Mouse (Mus musculus) heart, embryonic 10.5 days (tissue): ENCODE results near the gene AU022252. TPM values are rescaled to one million over a fixed set of nuclear protein-coding genes. Genes with fewer than 3 reads are reported as not detected.
"Not testable (repeated sequence)": the region's sequence is repeated elsewhere in the genome, so short reads cannot be mapped to it uniquely, and the experiment has no call there.

ENCODE experiments used
- DNase-seq: peaks from one replicate; pipeline ENCODE4 v3.0.0-alpha.2; 2017; ENCODE audit warnings: low spot score
- H3K27ac ChIP-seq: fragments of 300-500 bp; sonication (generic); 2 replicates; pipeline ENCODE4 v1.5.1; 2016; ENCODE audit warnings: mild to moderate bottlenecking
- H3K27me3 ChIP-seq: fragments of 300-500 bp; sonication (generic); 2 replicates; pipeline ENCODE4 v1.6.1; 2016; ENCODE audit warnings: mild to moderate bottlenecking; ENCODE audit not compliant: poor library complexity, insufficient read depth, severe bottlenecking
- H3K36me3 ChIP-seq: fragments of 300-500 bp; sonication (generic); 2 replicates; pipeline ENCODE4 v1.6.1; 2016; ENCODE audit warnings: mild to moderate bottlenecking, moderate library complexity
- H3K4me1 ChIP-seq: fragments of 300-500 bp; sonication (generic); 2 replicates; pipeline ENCODE4 v1.6.1; 2016; ENCODE audit warnings: mild to moderate bottlenecking
- H3K4me3 ChIP-seq: fragments of 300-500 bp; sonication (generic); 2 replicates; pipeline ENCODE4 v1.5.1; 2016; ENCODE audit warnings: mild to moderate bottlenecking, moderate library complexity
- H3K9me3 ChIP-seq: fragments of 300-500 bp; sonication (generic); 2 replicates; pipeline ENCODE4 v1.6.1; 2016; ENCODE audit warnings: mild to moderate bottlenecking, moderate library complexity
- WGBS: fragments of 180-500 bp; shearing (Covaris S2); methylation state at CpG from one replicate; pipeline ENCODE4 v1.1.7; 2016; 5-methylcytosine and 5-hydroxymethylcytosine counted together
- polyA plus RNA-seq: library from polyadenylated mRNA; unstranded; fragments of >200 nt; fragmentation: Nextera tagmentation; extraction: Ambion mirVana; gene quantifications from 2 replicates; pipeline ENCODE4 v1.2.1, GENCODE M21; 2016

The AU022252 gene
- 35.8 and 44.0 TPM in 2 replicates for polyA plus RNA-seq

DNA sequence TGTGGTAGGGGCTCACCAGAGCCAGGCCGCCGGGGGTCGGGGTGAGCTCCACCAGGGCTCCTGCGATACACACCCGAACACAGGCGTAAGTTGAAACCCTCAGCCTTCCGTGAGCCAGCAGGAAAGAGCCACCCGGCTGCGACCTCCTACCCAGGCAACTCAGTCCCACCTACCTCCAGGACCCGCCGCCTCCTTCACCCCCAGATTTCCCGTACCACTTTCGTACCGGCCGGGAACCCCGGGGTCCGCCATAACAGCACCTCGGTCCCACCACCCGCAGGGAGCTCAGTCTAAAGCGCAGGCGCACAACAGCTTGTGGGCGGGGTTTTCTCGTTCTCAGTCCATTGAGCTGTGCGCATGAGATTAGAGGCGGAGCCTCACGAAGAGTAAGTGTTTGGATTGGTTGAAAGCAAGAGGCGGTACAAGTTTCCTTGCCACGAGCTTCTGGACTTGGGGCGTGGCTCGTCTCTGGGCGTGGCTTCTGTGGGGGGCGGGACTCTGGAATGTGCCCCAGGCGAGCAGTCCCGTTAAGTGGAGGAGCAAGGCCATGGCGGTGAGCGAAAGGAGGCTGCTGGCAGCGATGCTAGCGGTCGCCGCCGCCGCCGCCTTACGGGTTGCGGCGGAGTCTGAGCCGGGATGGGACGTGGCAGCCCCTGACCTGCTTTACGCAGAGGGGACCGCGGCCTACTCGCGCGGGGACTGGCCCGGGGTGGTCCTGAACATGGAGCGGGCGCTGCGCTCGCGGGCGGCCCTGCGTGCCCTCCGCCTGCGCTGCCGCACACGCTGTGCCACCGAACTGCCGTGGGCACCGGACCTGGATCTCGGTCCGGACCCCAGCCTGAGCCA, at the start of gene AU022252, which contains the start of gene P3h1:
TSS of gene AU022252 (minus strand) at position 303 of the 846 bp plus-strand sequence.
TSS of gene P3h1 (plus strand) at position 506 of the 846 bp plus-strand sequence.
- Histone ChIP-seq H3K36me3 (peaks cover 33% of the 10 kb centered on the region), H3K4me1 (peaks cover 18% of the 10 kb centered on the region), H3K9me3 (no peaks in the 10 kb centered on the region), H3K27ac (peak within 1 kb of the TSS; percentile 92), H3K27me3 (no peaks in the 10 kb centered on the region), H3K4me3 (peak within 1 kb of the TSS; percentile 84)
- DNase-seq = peak; percentile 99
- WGBS = under 1% methylated on average over 71 of the region's 71 CpGs

DNA sequence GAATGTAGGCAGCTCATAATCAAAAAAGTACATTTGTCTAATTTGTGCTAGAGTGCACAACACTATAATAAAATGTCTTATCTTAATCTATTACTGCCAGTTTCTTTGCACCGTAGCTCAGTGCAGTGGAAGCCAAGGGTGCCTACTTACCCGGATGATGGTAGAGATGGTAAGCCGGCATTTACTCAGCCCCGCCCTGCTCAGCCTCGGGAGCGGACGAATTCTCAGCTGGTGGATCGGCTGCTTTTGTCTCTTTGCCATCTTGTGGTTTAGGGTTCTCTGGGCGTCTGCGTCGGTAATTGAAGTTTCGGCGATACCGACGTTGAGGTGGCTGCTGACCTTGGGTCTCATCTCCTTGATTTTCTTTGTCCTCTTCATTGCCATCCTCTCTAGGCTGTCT, 46.3 kb upstream of the AU022252 start:
- not testable (repeated sequence) for H3K27ac ChIP-seq, H3K27me3 ChIP-seq, H3K4me1 ChIP-seq, H3K4me3 ChIP-seq, DNase-seq, H3K9me3 ChIP-seq
- peaks cover 94% of the 10 kb centered on the region for H3K36me3 ChIP-seq
- 91% methylated on average over 15 of the region's 15 CpGs for WGBS

DNA sequence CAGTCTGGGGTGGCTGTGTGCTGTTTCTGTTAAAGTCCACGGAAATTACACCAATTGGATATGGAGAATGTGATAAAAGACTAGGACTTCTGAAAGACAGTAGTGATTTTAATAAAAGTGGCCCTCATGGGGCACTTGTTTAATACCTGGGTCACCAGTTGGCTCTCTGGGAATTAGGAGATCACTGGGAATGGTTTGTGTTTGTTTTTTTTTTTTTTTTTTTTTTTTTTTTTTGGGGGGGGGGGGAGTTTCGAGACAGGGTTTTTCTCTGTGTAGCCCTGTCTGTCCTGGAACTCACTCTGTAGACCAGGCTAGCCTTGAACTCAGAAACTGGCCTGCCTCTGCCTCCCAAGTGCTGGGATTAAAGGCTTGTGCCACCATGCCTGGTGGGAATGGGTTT, 43.2 kb upstream of the AU022252 start:
- no peak overlapping the region for H3K27ac ChIP-seq
- WGBS = 51% methylated on average over 2 of the region's 2 CpGs
- no peak for DNase-seq
- H3K36me3 ChIP-seq = peaks cover 94% of the 10 kb centered on the region
- H3K27me3 ChIP-seq = no peaks in the 10 kb centered on the region
- H3K9me3 ChIP-seq = no peaks in the 10 kb centered on the region
- H3K4me3 ChIP-seq = no peak overlapping the region
- no peaks in the 10 kb centered on the region; the same call in 1 of the 2 replicates for H3K4me1 ChIP-seq

DNA sequence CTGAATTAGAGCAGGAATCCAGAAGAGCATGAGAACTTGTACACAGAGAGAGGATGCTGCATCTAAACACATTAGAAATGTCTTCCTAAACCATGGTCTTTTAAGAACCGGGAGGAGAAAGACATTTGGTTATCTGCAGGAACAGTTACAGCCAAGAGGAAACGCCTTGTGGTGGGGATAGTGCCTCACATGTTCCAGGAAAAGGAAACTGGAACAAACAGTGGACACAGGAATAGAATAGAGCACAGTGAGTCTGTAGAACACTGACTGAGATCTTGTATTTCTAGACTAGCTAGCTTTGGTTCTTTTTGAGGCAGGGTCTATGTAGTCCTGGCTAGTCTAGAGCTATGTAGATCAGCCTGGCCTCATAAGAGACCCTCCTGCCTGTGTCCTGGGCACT, 42.7 kb upstream of the AU022252 start:
- Histone ChIP-seq H3K27ac (no peak overlapping the region), H3K4me3 (no peak overlapping the region), H3K36me3 (peaks cover 95% of the 10 kb centered on the region), H3K4me1 (no peaks in the 10 kb centered on the region; the same call in 1 of the 2 replicates), H3K9me3 (no peaks in the 10 kb centered on the region), H3K27me3 (no peaks in the 10 kb centered on the region)
- 62% methylated on average over 2 of the region's 2 CpGs for WGBS
- no peak for DNase-seq

DNA sequence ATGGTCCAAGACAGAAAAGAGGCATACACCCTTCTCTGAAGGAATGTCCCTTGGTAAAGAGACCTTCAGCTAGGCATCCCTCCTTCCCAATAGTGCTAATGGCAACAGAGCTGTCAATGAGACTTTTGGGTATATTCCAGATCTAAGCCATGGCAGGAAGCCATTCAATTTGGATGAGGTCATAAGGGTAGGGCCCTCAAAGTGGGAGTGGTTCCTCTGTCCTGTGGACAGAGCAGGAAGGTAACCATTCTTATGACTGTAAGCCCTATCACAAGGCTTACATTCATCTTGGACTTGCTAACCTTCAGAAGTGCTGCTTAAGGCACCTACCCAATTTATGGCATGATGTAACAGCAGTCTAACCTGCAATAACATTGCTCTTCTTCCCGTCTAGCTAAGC, 42.1 kb upstream of the AU022252 start:
- H3K27ac ChIP-seq = no peak overlapping the region

DNA sequence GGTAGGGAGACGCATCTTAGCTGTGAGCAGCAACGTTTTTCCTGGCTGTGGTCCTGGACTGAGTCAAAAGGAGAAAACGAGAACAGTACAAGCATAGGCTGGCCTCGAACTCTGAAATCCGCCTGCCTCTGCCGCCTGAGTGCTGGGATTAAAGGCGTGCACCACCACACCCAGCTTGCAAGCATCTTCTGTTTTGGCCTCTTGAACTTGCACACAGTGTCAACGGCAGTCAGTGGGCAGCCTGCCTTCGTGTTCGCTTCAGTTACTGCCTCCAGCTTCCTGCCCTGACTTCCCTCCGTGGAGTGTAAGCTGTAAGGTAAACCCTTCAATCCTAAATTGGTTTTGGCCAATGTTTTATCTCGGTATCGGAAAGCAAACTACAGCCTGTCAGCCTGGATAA, 34.1 kb upstream of the AU022252 start:
- Histone ChIP-seq H3K4me3 (no peak overlapping the region), H3K9me3 (no peaks in the 10 kb centered on the region), H3K36me3 (peaks cover 24% of the 10 kb centered on the region), H3K4me1 (no peaks in the 10 kb centered on the region), H3K27ac (no peak overlapping the region), H3K27me3 (no peaks in the 10 kb centered on the region)
- WGBS = 69% methylated on average over 13 of the region's 13 CpGs
- DNase-seq = no peak

More for the DNA sequence above, 42.1 kb upstream of the AU022252 start:
- Histone ChIP-seq H3K36me3 (peaks cover 96% of the 10 kb centered on the region), H3K27me3 (no peaks in the 10 kb centered on the region), H3K4me3 (no peak overlapping the region), H3K9me3 (no peaks in the 10 kb centered on the region), H3K4me1 (no peaks in the 10 kb centered on the region; the same call in 1 of the 2 replicates)
- 79% methylated on average over 1 of the region's 1 CpGs for WGBS
- no peak for DNase-seq

DNA sequence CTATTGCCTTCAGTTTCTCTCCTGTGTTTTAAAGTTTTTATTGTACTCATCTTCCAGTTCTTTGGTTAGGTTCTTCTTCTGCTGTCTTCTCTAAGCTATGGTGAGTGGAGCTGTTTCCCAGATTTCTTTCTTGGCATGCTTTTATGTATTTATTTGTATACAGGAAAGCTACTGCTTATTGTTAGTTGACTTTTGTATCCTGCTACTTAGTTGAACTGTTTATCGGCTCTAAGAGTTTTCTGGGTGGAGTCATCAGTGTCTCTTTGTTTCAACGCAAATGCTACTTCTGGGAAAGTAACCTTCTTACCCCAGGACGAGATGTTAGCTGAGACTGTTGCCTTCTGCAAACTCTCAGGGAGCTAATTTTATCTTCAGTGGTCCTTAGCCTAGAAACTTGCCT, 30.9 kb upstream of the AU022252 start:
- peaks cover 4% of the 10 kb centered on the region; the same call in 1 of the 2 replicates for H3K27me3 ChIP-seq
- H3K9me3 ChIP-seq = no peaks in the 10 kb centered on the region
- WGBS = 59% methylated on average over 3 of the region's 3 CpGs
- H3K4me1 ChIP-seq = peaks cover 19% of the 10 kb centered on the region
- H3K36me3 ChIP-seq = peaks cover 3% of the 10 kb centered on the region; the same call in 1 of the 2 replicates
- no peak overlapping the region for H3K4me3 ChIP-seq
- no peak for DNase-seq
- no peak overlapping the region for H3K27ac ChIP-seq

DNA sequence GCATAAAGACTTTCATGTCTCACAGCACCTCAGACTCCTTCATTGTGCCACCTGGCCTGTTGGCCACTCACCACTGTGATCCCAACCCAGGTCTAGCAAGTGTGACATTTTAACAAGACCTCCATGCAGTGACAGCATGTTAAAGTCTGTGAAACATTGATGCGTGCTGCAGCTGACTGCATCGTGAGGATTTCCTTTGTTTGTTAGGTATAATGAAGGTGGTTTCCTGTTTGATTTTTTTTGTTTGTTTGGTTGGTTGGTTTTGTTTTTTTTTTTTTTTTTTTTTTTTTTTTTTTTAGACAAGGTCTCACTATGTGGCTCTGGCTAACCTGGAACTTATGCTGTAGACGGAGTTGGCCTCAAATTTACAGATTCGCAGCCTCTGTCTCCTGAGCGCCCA, 30.0 kb upstream of the AU022252 start:
- 84% methylated on average over 5 of the region's 5 CpGs for WGBS
- no peaks in the 10 kb centered on the region for H3K9me3 ChIP-seq
- peaks cover 6% of the 10 kb centered on the region; the same call in 1 of the 2 replicates for H3K27me3 ChIP-seq
- H3K27ac ChIP-seq = no peak overlapping the region
- no peak overlapping the region for H3K4me3 ChIP-seq
- no peak for DNase-seq
- no peaks in the 10 kb centered on the region for H3K36me3 ChIP-seq
- H3K4me1 ChIP-seq = peaks cover 19% of the 10 kb centered on the region

DNA sequence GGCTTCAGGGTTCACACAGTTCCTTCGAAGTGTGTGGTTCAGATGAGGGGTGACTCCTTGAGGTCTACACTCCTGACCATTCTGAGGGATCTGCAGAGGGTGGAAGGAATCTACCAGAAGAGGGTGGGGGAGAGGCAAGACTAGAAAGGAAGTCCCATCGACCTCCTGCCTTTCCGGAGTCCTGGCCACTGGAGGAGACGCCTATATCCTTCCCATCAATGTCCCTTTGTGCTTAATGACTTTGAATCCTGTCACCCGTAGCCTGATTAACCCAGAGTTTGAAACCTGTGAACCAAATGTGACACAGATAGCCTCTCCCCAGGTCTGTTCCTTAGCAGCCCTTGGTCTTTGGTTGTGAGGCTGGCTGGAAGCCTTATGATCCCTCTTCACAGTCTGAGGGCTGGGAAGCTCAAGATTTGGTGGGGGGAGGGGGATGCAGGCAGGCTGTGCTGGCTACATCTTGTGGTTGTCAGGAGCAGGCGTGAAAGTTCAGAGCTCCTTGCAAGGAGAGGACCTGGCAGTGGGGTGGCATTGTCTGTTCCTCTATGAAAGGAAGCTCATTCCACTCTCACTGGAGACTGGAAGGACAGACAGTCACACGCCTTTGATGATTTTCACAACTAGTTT, 28.7 kb upstream of the AU022252 start:
- Histone ChIP-seq H3K4me3 (no peak overlapping the region), H3K36me3 (no peaks in the 10 kb centered on the region), H3K27me3 (peaks cover 6% of the 10 kb centered on the region; the same call in 1 of the 2 replicates), H3K9me3 (no peaks in the 10 kb centered on the region), H3K27ac (no peak overlapping the region), H3K4me1 (peaks cover 19% of the 10 kb centered on the region)
- DNase-seq = no peak
- WGBS = 35% methylated on average over 7 of the region's 7 CpGs

DNA sequence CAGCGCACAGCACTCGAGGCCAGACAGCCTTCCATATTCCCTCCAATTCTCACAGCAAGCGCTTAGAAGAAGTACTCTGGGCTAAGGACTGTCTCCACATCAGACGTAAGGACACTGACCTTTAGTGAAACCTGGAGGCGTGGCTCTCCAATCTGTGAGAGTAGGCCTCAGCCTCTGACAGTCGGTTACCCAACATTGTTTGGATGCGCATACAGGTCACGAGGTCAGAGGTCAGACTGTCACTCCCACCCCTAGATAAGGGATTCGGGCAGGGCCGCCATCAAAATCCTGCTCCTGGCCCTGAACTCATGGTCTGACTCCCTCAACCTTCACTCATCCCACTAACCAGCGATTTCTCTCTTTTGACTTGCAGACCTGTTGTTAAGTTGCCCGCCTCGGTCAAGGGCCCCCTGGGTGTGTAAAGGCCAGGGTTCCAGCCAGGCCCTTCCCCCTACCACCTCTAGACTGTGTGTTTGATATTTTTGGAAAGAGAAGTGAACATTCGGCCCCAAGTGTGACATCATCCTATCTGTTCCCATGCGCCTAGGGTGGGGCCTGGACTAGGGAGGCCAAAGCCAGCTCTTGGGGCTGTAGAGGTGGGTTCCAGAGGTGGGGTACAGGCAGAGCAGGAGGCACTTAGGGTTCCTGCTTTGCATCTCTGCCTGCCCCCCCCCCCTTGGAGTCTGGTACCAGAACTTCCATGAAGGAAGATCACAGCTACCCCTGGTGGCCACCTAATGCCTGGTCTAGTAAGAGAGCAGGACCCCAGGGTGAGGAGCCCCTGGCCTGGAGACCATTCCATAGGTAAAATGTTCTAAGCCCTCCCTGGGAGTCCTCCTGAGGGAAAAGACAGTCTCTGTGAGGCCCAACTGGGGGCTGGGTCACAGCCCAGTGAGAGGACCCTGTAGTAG, 27.1 kb upstream of the AU022252 start:
- H3K27ac ChIP-seq = no peak overlapping the region
- H3K36me3 ChIP-seq = no peaks in the 10 kb centered on the region
- H3K9me3 ChIP-seq = no peaks in the 10 kb centered on the region
- H3K4me3 ChIP-seq = no peak overlapping the region
- 76% methylated on average over 15 of the region's 15 CpGs for WGBS
- H3K27me3 ChIP-seq = peaks cover 6% of the 10 kb centered on the region; the same call in 1 of the 2 replicates
- peaks cover 24% of the 10 kb centered on the region for H3K4me1 ChIP-seq
- DNase-seq = no peak

DNA sequence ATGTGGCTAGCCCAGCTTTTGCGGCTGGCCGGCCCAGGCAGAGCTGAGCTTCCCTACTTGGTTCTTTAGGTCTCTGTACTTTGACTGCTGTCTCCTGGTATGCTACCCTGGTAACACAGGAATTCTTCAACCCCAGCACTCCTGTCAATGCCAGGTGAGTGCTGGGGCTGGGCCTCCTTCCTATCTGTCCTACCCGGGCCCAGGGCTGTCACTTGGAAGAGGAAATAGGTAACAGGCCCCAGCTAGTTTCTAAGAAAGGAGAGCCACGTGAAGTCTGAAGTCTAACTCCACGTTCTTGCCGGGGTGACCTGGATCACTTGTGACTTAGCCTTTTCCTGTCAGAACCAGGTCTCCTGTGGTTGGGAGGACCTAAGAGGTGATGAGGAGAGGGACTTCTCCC, 24.6 kb upstream of the AU022252 start:
- no peak overlapping the region for H3K27ac ChIP-seq
- 65% methylated on average over 6 of the region's 6 CpGs for WGBS

DNA sequence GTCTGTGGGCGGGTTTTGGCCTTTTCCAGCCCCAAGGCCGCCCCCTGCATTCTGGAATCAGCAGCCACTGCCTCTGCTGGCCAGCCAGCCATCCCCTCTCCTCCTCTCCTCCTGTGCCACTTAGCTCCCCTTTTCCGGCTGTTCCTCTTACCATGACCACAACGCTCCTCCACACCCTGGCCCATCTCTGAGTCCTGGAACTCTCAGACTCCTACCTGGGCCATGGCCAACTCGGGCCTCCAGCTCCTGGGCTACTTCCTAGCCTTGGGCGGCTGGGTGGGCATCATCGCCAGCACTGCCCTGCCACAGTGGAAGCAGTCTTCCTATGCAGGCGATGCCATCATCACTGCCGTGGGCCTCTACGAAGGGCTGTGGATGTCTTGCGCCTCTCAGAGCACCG, 22.8 kb upstream of the AU022252 start, which contains the start of gene Cldn19:
TSS of gene Cldn19 (plus strand) at position 64 of the 400 bp plus-strand sequence.
- H3K27me3 ChIP-seq = peaks cover 9% of the 10 kb centered on the region; the same call in 1 of the 2 replicates
- DNase-seq = no peak
- peak within 1 kb of the TSS; percentile 18; the same call in 1 of the 2 replicates for H3K27ac ChIP-seq
- H3K9me3 ChIP-seq = no peaks in the 10 kb centered on the region
- 77% methylated on average over 12 of the region's 12 CpGs for WGBS
- H3K36me3 ChIP-seq = no peaks in the 10 kb centered on the region
- H3K4me3 ChIP-seq = no peak within 1 kb of the TSS
- peaks cover 24% of the 10 kb centered on the region for H3K4me1 ChIP-seq

More for the DNA sequence above, 24.6 kb upstream of the AU022252 start:
- Histone ChIP-seq H3K4me1 (peaks cover 34% of the 10 kb centered on the region), H3K4me3 (no peak overlapping the region), H3K9me3 (no peaks in the 10 kb centered on the region), H3K36me3 (no peaks in the 10 kb centered on the region), H3K27me3 (peaks cover 9% of the 10 kb centered on the region; the same call in 1 of the 2 replicates)
- no peak for DNase-seq
